Mouse (Mus musculus) adrenal gland, postnatal 4 days (tissue): ENCODE data around the gene Vmn2r124. TPM values are rescaled to one million over a fixed set of nuclear protein-coding genes. Genes with fewer than 3 reads are reported as not detected.
"Not testable (repeated sequence)": the region's sequence is repeated elsewhere in the genome, so short reads cannot be mapped to it uniquely, and the experiment has no call there.

ENCODE experiments used
- DNase-seq, 2 experiments: peaks; one replicate each; pipeline ENCODE4 v3.0.0; 2021 to 2022; ENCODE audit warnings: low spot score in 2 of 2, mixed read lengths in 2 of 2
- long read RNA-seq, 2 experiments: library from polyadenylated mRNA; stranded (forward); transcript quantifications; one replicate each; pipeline ENCODE4 v2.0.0; 2021
- total RNA-seq, 2 experiments: library from RNA; stranded (reverse); gene quantifications; 2 replicates each; pipeline ENCODE4 v1.2.3; 2021

Gene Vmn2r124
- total RNA-seq: not detected
- long read RNA-seq, experiment 1: 0 reads
- long read RNA-seq, experiment 2: 0 reads

DNA sequence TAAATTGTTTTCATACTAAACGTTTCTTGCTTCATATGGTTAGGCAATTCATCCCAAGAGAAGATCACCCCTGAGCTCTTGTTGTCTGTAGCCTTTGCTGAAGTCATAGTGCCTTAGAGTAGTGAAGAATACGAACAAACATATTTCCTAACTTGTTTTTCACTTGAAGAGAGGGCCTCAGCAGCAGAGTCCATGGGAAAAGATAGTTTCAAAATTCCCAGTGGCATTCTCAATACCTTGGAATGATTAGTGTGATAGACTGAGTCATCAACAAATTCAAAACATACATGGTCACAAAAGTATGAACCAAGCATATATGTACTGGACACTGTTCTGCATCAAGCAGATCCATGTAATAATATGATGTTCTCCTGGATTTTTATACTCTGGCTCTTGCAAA lies at the start of gene Vmn2r124:
TSS of gene Vmn2r124 (plus strand) at position 301 of the 400 bp plus-strand sequence.
- DNase-seq: no peak

DNA sequence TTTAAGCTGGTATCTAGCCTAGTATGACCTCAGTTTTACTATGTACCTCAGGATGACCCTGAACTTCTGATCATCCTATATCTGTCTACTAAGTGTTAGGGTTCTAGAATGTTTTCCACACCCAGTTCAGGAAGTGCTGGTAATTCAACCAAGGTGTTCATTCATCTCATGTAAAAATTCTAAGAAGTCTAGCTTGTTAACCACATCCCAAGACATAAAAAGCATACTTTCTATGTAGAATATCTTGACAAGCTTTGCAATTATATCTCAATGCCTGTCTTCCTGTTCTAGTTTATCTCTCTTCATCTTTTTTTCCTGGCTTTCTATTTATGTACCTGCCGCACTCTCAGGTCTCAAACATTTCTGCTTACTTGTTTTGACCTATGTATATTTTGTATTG lies 44.5 kb upstream of the Vmn2r124 start:
- no peak for DNase-seq

GRCm38 (mm10) chr17:18021433-18021832 lies 27.8 kb upstream of the Vmn2r124 start, which contains the start of gene Fpr-rs4:
Gene Fpr-rs4 (plus strand): TSS chr17:18021733.
- no peak for DNase-seq

GRCm38 (mm10) chr17:18084716-18085115 lies 35.5 kb downstream of the Vmn2r124 start, which contains the start of gene Vmn2r91:
Gene Vmn2r91 (plus strand): TSS chr17:18085016.
- not testable (repeated sequence) for DNase-seq

DNA sequence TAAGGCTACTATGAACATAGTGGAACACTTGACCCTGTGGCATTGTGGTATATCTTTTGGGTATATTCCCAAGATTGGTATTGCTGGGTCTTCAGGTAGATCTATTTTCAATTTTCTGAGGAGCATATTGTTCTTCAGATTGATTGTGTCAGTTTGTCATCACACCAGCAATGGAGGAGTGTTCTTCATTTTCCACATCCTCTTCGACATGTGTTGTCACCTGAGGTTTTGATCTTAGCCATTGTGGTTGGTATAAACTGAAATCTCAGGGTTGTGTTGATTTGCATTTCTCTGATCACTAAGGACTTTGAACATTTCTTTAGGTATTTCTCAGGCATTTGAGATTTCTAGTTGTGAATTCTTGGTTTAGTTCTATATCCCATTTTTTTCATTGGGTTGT lies 46.4 kb downstream of the Vmn2r124 start:
- not testable (repeated sequence) for DNase-seq

GRCm38 (mm10) chr17:18102265-18102664 lies 53.0 kb downstream of the Vmn2r124 start:
- not testable (repeated sequence) for DNase-seq

Other genes with a start within 250 kb of the Vmn2r124 start
- gene Spaca6, start 222.3 kb upstream of the Vmn2r124 start, total RNA-seq: 100 to 1,000 TPM; 120 to 124 TPM
- gene Has1, start 194.2 kb upstream of the Vmn2r124 start, total RNA-seq: under 1 TPM in 1 of 2 experiments, not detected in 1; 0.20 TPM
- gene Fpr1, start 165.5 kb upstream of the Vmn2r124 start, total RNA-seq: under 1 TPM; 0.31 to 0.76 TPM
- gene Fpr2, start 161.6 kb upstream of the Vmn2r124 start, total RNA-seq: 1 to 10 TPM; 1.8 to 2.0 TPM
- not detected for gene Fpr3, start 161.6 kb upstream of the Vmn2r124 start, total RNA-seq
- not detected for gene Fpr-rs4, start 27.7 kb upstream of the Vmn2r124 start, total RNA-seq
- gene Vmn2r91, start 35.6 kb downstream of the Vmn2r124 start, total RNA-seq: not detected
- under 1 TPM in 1 of 2 experiments, not detected in 1; 0.06 TPM for gene Vmn2r92, start 102.5 kb downstream of the Vmn2r124 start, total RNA-seq
- gene Vmn2r94, start 228.3 kb downstream of the Vmn2r124 start, total RNA-seq: not detected
- gene Vmn2r93, start 248.7 kb downstream of the Vmn2r124 start, total RNA-seq: not detected